Mouse (Mus musculus): Measurements from ENCODE around the gene Pla2g16.

Pla2g16 gene

DNA sequence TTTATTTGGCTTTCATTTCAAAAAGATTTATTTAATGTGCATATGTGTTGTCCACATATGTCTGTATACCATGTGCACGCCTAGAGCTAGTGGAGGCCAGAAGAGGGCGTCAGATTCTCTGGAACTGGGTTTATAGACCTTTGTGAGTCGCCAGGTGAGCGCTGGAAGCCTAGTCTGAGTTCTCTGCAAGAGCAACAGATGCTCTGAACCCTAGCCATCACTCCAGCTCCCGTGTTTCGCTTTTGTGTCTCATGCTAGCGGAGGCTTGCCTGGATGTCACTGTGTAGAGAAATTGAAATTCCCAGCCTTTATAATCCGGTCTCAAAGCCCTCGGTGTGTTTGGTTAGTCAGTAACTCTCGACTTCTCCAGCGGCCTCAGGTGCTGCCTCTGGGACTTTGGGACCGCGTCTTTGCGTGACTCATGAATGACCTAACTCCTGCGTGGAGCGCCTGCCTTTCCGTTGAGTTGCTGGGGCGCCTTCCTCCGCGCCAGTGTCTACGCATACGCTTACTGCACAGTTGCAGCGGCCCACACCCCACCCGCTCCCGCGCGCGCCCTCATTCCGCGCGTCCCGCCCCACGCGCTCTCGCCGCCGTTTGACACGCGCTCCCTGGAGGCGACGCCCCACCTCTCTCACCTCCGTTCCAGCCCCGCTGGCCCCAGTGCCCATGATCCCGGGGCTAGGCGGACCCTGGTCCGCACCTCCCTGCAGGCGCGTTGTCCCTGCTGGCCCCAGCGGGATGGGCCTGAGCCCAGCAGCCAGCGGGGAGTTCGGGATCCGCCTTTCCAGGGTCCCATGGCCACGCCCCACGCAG is 54.9 kb downstream of the Pla2g16 start, which contains the start of gene Hrasls5:
Hrasls5 (plus strand) TSS at position 600 of the 816 bp plus-strand sequence.
- DNase-seq (ENCODE audit: low read depth, low spot score), result no peak

GRCm38 (mm10) chr19:7613151-7613550 is 55.9 kb downstream of the Pla2g16 start:
- DNase-seq (ENCODE audit: low read depth, low spot score), result no peak

GRCm38 (mm10) chr19:7616231-7616930 is 59.1 kb downstream of the Pla2g16 start:
- DNase-seq (ENCODE audit: low read depth, low spot score), result no peak

GRCm38 (mm10) chr19:7617085-7617484 is 59.8 kb downstream of the Pla2g16 start:
- no peak for DNase-seq (ENCODE audit: low read depth, low spot score)

GRCm38 (mm10) chr19:7617696-7618095 is 60.4 kb downstream of the Pla2g16 start:
- peak; percentile 55 for DNase-seq (ENCODE audit: low read depth, low spot score)

DNA sequence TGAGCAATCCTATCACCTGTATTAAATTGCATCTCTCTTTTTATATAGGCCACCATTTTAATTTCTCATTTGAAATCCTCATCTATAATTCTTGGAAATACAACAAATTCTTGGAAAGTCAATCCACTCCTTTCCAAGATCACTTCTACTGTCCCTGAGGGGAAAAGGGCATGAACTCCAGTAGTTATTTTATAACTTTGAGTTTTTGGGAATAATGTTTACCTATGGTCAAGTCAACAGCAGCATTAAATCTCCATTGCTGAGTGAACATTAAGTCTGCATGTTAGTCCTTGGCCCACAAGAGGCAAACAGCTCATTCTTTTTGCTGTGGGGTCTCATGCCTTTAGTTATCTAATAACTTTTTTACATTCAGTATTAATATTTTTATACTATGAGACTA is 75.8 kb downstream of the Pla2g16 start:
- no peak for DNase-seq (ENCODE audit: low read depth, low spot score)

GRCm38 (mm10) chr19:7633786-7634185 is 76.5 kb downstream of the Pla2g16 start:
- DNase-seq (ENCODE audit: low read depth, low spot score), result no peak

All from A20 (cell line).